Mouse (Mus musculus): Measurements from ENCODE around the gene Gphb5. TPM values are rescaled to one million over a fixed set of nuclear protein-coding genes. Genes with fewer than 3 reads are reported as not detected.

The Gphb5 gene
- 0.13 TPM in 1 of 2 replicates, not detected in the other for polyA plus RNA-seq (2015; fragmentation: Nextera tagmentation; extraction: Ambion mirVana)

DNA sequence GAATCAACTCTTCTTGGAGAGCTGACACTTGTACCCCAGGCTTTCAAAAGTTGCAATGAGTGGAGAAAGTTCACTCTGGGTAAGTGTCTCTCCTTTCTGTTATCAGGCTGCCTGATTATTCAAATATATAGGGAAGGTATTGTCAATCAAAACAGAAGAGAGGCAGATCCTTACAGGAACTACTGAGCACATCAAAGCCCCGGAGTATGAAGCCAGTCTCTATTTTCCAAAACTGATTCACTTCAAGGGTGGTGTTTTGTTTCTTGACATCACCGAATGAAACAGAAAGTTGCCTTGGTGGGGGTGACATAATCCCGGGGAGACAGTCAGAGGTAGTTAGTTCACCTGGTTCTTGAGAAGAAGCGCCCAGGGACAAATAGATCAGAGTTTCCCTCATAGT lies at the start of gene Gphb5:
TSS of gene Gphb5 (minus strand) at position 101 of the 400 bp plus-strand sequence.
- H3K9me3 ChIP-seq (ENCODE audit: control insufficient read depth, low read length) = no peaks in the 10 kb centered on the region
- H3K9ac ChIP-seq (ENCODE audit: low read length) = no peak within 1 kb of the TSS
- ATAC-seq (ENCODE audit: low read depth) = no peak
- no peak within 1 kb of the TSS for H3K4me2 ChIP-seq (ENCODE audit: low read depth, low read length)
- no peaks in the 10 kb centered on the region for H3K4me1 ChIP-seq (replicated peaks; ENCODE audit: control insufficient read depth, insufficient read depth, low read length)
- H3K4me3 ChIP-seq (ENCODE audit: low read length) = no peak within 1 kb of the TSS
- H3K27me3 ChIP-seq (ENCODE audit: control insufficient read depth, insufficient read depth, low read depth, low read length) = no peaks in the 10 kb centered on the region
- no peak within 1 kb of the TSS for H3K27ac ChIP-seq (ENCODE audit: low read length)
- H3K36me3 ChIP-seq (ENCODE audit: control insufficient read depth, insufficient read depth, low read length) = no peaks in the 10 kb centered on the region
- WGBS = 86% methylated on average over 4 of the region's 4 CpGs

GRCm38 (mm10) chr12:75466206-75466605 lies 49.6 kb upstream of the Gphb5 start:
- 76% methylated on average over 7 of the region's 7 CpGs for WGBS
- H3K4me3 ChIP-seq (ENCODE audit: low read length) = no peak overlapping the region
- no peak overlapping the region for H3K27ac ChIP-seq (ENCODE audit: low read length)
- no peak overlapping the region for H3K4me2 ChIP-seq (ENCODE audit: low read depth, low read length)
- H3K9ac ChIP-seq (ENCODE audit: low read length) = no peak overlapping the region
- no peaks in the 10 kb centered on the region for H3K9me3 ChIP-seq (ENCODE audit: control insufficient read depth, low read length)
- ATAC-seq (ENCODE audit: low read depth) = no peak
- H3K4me1 ChIP-seq (replicated peaks; ENCODE audit: control insufficient read depth, insufficient read depth, low read length) = no peaks in the 10 kb centered on the region
- no peaks in the 10 kb centered on the region for H3K27me3 ChIP-seq (ENCODE audit: control insufficient read depth, insufficient read depth, low read depth, low read length)
- peaks cover 9% of the 10 kb centered on the region; the same call in 1 of the 2 replicates for H3K36me3 ChIP-seq (ENCODE audit: control insufficient read depth, insufficient read depth, low read length)

GRCm38 (mm10) chr12:75464016-75464769 lies 47.6 kb upstream of the Gphb5 start:
- peaks cover 19% of the 10 kb centered on the region for H3K36me3 ChIP-seq (ENCODE audit: control insufficient read depth, insufficient read depth, low read length)
- peak; percentile 34; the same call in 1 of the 2 replicates for ATAC-seq (ENCODE audit: low read depth)
- no peaks in the 10 kb centered on the region for H3K4me1 ChIP-seq (replicated peaks; ENCODE audit: control insufficient read depth, insufficient read depth, low read length)
- H3K9ac ChIP-seq (ENCODE audit: low read length) = no peak overlapping the region
- H3K27ac ChIP-seq (ENCODE audit: low read length) = no peak overlapping the region
- no peak overlapping the region for H3K4me2 ChIP-seq (ENCODE audit: low read depth, low read length)
- no peaks in the 10 kb centered on the region for H3K27me3 ChIP-seq (ENCODE audit: control insufficient read depth, insufficient read depth, low read depth, low read length)
- no peaks in the 10 kb centered on the region for H3K9me3 ChIP-seq (ENCODE audit: control insufficient read depth, low read length)
- WGBS = 77% methylated on average over 9 of the region's 9 CpGs
- H3K4me3 ChIP-seq (ENCODE audit: low read length) = no peak overlapping the region

DNA sequence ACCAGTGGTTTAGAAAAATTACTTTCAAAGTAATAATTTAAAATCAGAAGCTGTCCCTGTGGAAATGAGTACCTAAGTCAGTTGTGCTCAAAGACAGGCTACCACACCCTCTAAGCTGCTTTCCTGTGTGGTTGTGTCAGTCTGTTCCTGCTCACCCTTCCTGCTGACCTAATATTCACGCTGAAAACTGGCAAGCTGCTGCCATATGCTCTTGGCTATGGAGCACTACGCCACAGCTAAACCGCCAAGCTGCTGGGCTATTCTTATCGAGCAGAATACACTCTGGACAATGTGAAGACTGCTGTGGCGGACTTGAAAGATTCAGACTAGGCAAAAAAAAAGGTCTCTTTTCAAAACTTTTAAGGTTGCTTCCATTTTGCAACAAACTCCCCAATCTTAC lies 44.0 kb upstream of the Gphb5 start:
- H3K36me3 ChIP-seq (ENCODE audit: control insufficient read depth, insufficient read depth, low read length) = peaks cover 19% of the 10 kb centered on the region
- no peaks in the 10 kb centered on the region for H3K9me3 ChIP-seq (ENCODE audit: control insufficient read depth, low read length)
- H3K4me2 ChIP-seq (ENCODE audit: low read depth, low read length) = no peak overlapping the region
- WGBS = 87% methylated on average over 5 of the region's 5 CpGs
- no peaks in the 10 kb centered on the region for H3K27me3 ChIP-seq (ENCODE audit: control insufficient read depth, insufficient read depth, low read depth, low read length)
- no peak overlapping the region for H3K9ac ChIP-seq (ENCODE audit: low read length)
- H3K27ac ChIP-seq (ENCODE audit: low read length) = no peak overlapping the region
- no peak overlapping the region for H3K4me3 ChIP-seq (ENCODE audit: low read length)
- ATAC-seq (ENCODE audit: low read depth) = no peak
- H3K4me1 ChIP-seq (replicated peaks; ENCODE audit: control insufficient read depth, insufficient read depth, low read length) = no peaks in the 10 kb centered on the region

DNA sequence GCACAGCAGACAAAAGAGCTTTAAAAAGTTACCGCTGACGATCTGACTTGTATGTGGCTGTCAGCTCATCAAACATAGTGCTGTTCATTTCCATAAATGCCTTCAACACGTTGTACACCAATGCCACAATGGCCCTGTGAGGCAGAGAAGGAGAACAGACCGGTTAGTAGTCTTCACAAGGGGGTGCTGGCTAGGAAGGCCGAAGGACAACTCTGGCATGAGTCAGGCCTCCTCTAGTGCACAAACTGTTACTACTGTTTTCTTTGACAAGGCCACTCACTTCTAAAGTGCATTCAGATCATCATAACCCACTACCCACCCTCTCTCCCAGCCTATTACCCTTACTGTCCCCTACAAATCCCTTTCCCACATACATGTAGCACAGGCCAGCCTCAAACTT lies 43.1 kb upstream of the Gphb5 start:
- Histone ChIP-seq H3K27ac (ENCODE audit: low read length) (no peak overlapping the region), H3K9ac (ENCODE audit: low read length) (no peak overlapping the region), H3K4me2 (ENCODE audit: low read depth, low read length) (no peak overlapping the region), H3K4me3 (ENCODE audit: low read length) (no peak overlapping the region), H3K9me3 (ENCODE audit: control insufficient read depth, low read length) (no peaks in the 10 kb centered on the region), H3K4me1 (replicated peaks; ENCODE audit: control insufficient read depth, insufficient read depth, low read length) (no peaks in the 10 kb centered on the region), H3K27me3 (ENCODE audit: control insufficient read depth, insufficient read depth, low read depth, low read length) (no peaks in the 10 kb centered on the region), H3K36me3 (ENCODE audit: control insufficient read depth, insufficient read depth, low read length) (peaks cover 19% of the 10 kb centered on the region)
- 82% methylated on average over 5 of the region's 5 CpGs for WGBS
- no peak for ATAC-seq (ENCODE audit: low read depth)

DNA sequence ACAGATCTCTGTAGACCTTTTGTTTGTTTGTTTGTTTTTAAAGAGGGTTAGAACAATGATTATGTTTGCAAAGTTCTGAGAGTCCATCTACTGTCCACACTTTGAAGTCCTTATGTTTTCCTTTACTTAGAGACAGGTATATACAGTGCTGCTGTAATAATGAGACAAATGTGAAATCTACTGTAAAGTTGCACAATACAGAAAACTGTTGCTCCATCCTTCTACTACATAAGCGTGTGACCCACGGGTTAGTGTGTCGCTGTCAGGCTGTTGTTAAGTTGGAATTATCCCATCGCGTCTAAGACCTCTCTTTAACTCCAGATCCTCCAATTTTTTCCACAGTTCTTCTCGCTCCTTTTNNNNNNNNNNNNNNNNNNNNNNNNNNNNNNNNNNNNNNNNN lies 36.9 kb upstream of the Gphb5 start:
- WGBS = 83% methylated on average over 6 of the region's 6 CpGs
- Histone ChIP-seq H3K9ac (ENCODE audit: low read length) (no peak overlapping the region), H3K9me3 (ENCODE audit: control insufficient read depth, low read length) (no peaks in the 10 kb centered on the region), H3K4me3 (ENCODE audit: low read length) (no peak overlapping the region), H3K27ac (ENCODE audit: low read length) (no peak overlapping the region), H3K4me2 (ENCODE audit: low read depth, low read length) (no peak overlapping the region), H3K36me3 (ENCODE audit: control insufficient read depth, insufficient read depth, low read length) (peaks cover 11% of the 10 kb centered on the region), H3K27me3 (ENCODE audit: control insufficient read depth, insufficient read depth, low read depth, low read length) (no peaks in the 10 kb centered on the region), H3K4me1 (replicated peaks; ENCODE audit: control insufficient read depth, insufficient read depth, low read length) (peaks cover 15% of the 10 kb centered on the region)
- no peak for ATAC-seq (ENCODE audit: low read depth)

DNA sequence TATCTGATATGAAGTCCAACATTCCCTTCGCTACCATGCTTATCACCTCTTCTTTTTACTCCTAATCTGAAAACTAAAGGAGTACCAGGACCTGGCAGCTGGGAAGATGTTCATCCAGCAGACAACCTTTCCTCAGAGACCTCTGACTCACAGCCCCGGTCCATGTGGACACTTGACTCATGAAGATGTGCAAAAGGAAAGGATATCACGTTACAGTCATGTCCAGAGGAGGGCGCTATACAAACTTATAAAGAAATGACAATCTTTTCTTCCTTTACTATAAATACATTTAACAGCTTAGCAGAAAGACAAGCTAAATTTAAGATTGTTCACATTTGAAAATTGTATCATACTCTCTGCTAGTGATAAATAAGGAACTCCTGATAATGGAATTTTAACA lies 36.4 kb upstream of the Gphb5 start:
- 82% methylated on average over 4 of the region's 4 CpGs for WGBS
- Histone ChIP-seq H3K4me1 (replicated peaks; ENCODE audit: control insufficient read depth, insufficient read depth, low read length) (peaks cover 15% of the 10 kb centered on the region), H3K4me3 (ENCODE audit: low read length) (no peak overlapping the region), H3K27ac (ENCODE audit: low read length) (no peak overlapping the region), H3K4me2 (ENCODE audit: low read depth, low read length) (no peak overlapping the region), H3K27me3 (ENCODE audit: control insufficient read depth, insufficient read depth, low read depth, low read length) (no peaks in the 10 kb centered on the region), H3K36me3 (ENCODE audit: control insufficient read depth, insufficient read depth, low read length) (peaks cover 11% of the 10 kb centered on the region), H3K9me3 (ENCODE audit: control insufficient read depth, low read length) (no peaks in the 10 kb centered on the region), H3K9ac (ENCODE audit: low read length) (no peak overlapping the region)
- ATAC-seq (ENCODE audit: low read depth) = no peak

- H3K4me3 ChIP-seq (ENCODE audit: low read length) = no peak overlapping the region
- no peaks in the 10 kb centered on the region for H3K9me3 ChIP-seq (ENCODE audit: control insufficient read depth, low read length)
- 85% methylated on average over 8 of the region's 8 CpGs for WGBS
- no peaks in the 10 kb centered on the region for H3K27me3 ChIP-seq (ENCODE audit: control insufficient read depth, insufficient read depth, low read depth, low read length)
- no peak overlapping the region for H3K9ac ChIP-seq (ENCODE audit: low read length)
- H3K27ac ChIP-seq (ENCODE audit: low read length) = no peak overlapping the region
- no peak overlapping the region for H3K4me2 ChIP-seq (ENCODE audit: low read depth, low read length)
- no peak for ATAC-seq (ENCODE audit: low read depth)
- H3K4me1 ChIP-seq (replicated peaks; ENCODE audit: control insufficient read depth, insufficient read depth, low read length) = peaks cover 23% of the 10 kb centered on the region
- H3K36me3 ChIP-seq (ENCODE audit: control insufficient read depth, insufficient read depth, low read length) = peaks cover 11% of the 10 kb centered on the region
These were observed 34.0 kb upstream of the Gphb5 start for GRCm38 (mm10) chr12:75450592-75450991.

DNA sequence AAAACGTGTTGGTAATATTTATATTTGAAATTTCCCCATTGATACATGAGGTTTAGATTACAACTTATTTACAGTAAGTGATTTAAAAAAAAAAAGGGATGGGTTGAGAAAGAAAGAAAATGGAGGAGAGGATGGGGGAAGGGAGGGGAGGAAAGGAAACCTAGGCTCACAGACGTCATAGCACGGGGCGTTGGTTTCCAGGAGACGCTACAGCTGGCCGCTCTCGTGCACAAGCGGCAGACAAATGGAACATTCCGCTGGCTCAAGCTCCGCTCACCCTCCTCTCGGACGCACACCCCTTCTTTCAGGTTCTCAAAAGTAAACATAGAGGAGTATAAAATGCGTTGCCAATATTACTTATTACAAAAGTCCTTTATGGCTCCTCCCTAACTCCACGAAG lies 33.4 kb upstream of the Gphb5 start:
- no peak overlapping the region; the same call in 1 of the 2 replicates for H3K27ac ChIP-seq (ENCODE audit: low read length)

More for the DNA sequence above, 33.4 kb upstream of the Gphb5 start:
- Histone ChIP-seq H3K4me1 (replicated peaks; ENCODE audit: control insufficient read depth, insufficient read depth, low read length) (peaks cover 23% of the 10 kb centered on the region), H3K4me2 (ENCODE audit: low read depth, low read length) (peak overlapping the region; percentile 1; the same call in 1 of the 2 replicates), H3K27me3 (ENCODE audit: control insufficient read depth, insufficient read depth, low read depth, low read length) (no peaks in the 10 kb centered on the region), H3K4me3 (ENCODE audit: low read length) (no peak overlapping the region), H3K9ac (ENCODE audit: low read length) (no peak overlapping the region), H3K9me3 (ENCODE audit: control insufficient read depth, low read length) (no peaks in the 10 kb centered on the region), H3K36me3 (ENCODE audit: control insufficient read depth, insufficient read depth, low read length) (peaks cover 11% of the 10 kb centered on the region)
- WGBS = 34% methylated on average over 14 of the region's 14 CpGs
- ATAC-seq (ENCODE audit: low read depth) = peak; percentile 80

All from lung, embryonic 16.5 days (tissue).